Mouse (Mus musculus) C2C12 (cell line): ENCODE data around the gene Cdca3. TPM values are rescaled to one million over a fixed set of nuclear protein-coding genes. Genes with fewer than 3 reads are reported as not detected.
A peak's percentile ranks its signal among the peaks of the same experiment; 100 is the strongest.

Experiments used
- H3K27me3 ChIP-seq: one replicate; pipeline ENCODE4 v1.6.1; 2011; ENCODE audit not compliant: control insufficient read depth, insufficient read depth, insufficient read length
- H3K36me3 ChIP-seq: one replicate; pipeline ENCODE4 v1.6.1; 2011; ENCODE audit not compliant: control insufficient read depth, insufficient read depth
- H3K4me3 ChIP-seq: one replicate; pipeline ENCODE4 v1.5.1; 2011; ENCODE audit warnings: mild to moderate bottlenecking, control low read depth; ENCODE audit not compliant: poor library complexity, insufficient read depth, severe bottlenecking
- H3K79me2 ChIP-seq: one replicate; pipeline ENCODE4 v1.6.1; 2011; ENCODE audit not compliant: control insufficient read depth, insufficient read depth
- H3K79me3 ChIP-seq: one replicate; pipeline ENCODE4 v1.6.1; 2011; ENCODE audit warnings: low read depth, control low read depth
- H3ac ChIP-seq: one replicate; pipeline ENCODE3; 2011; ENCODE audit warnings: low read depth; ENCODE audit not compliant: control insufficient read depth, insufficient read length
- CEBPB ChIP-seq: IDR thresholded peaks from one replicate; pipeline ENCODE4 v1.6.1; 2011; ENCODE audit warnings: low read depth, mild to moderate bottlenecking, control low read depth, moderate library complexity
- CTCF ChIP-seq: IDR thresholded peaks from one replicate; pipeline ENCODE4 v1.5.1; 2011; ENCODE audit not compliant: control insufficient read depth, insufficient read depth, insufficient read length
- FOSL1 ChIP-seq: IDR thresholded peaks from one replicate; pipeline ENCODE4 v1.8.0; 2011; ENCODE audit warnings: mild to moderate bottlenecking, low read length; ENCODE audit not compliant: poor library complexity, insufficient read depth, severe bottlenecking
- MAX ChIP-seq: IDR thresholded peaks from one replicate; pipeline ENCODE4 v1.6.1; 2011; ENCODE audit warnings: mild to moderate bottlenecking, control low read depth
- MYOD1 ChIP-seq: IDR thresholded peaks from one replicate; pipeline ENCODE4 v1.6.1; 2011; ENCODE audit warnings: low read depth; ENCODE audit not compliant: control insufficient read depth, insufficient read length
- MYOG ChIP-seq: IDR thresholded peaks from one replicate; pipeline ENCODE4 v1.6.1; 2011; ENCODE audit not compliant: control insufficient read depth, insufficient read length; ENCODE audit errors: extremely low read depth
- USF1 ChIP-seq: IDR thresholded peaks from one replicate; pipeline ENCODE4 v1.6.1; 2011; ENCODE audit warnings: low read depth, mild to moderate bottlenecking, control low read depth, moderate library complexity
- polyA plus RNA-seq: library from polyadenylated mRNA; unstranded; fragments of >200 nt; fragmentation: generic; extraction: Trizol; gene quantifications from one replicate; pipeline ENCODE4 v1.2.1, GENCODE M21; 2012; ENCODE audit warnings: missing spikeins

Cdca3 gene
- polyA plus RNA-seq, 1 experiment: 69.9 TPM

GRCm38 (mm10) chr6:124811403-124811665, 18.0 kb upstream of the Cdca3 start:
- Histone ChIP-seq H3ac (no peak overlapping the region), H3K4me3 (no peak overlapping the region), H3K36me3 (peaks cover 46% of the 10 kb centered on the region), H3K27me3 (no peaks in the 10 kb centered on the region), H3K79me2 (peaks cover 38% of the 10 kb centered on the region), H3K79me3 (peaks cover 31% of the 10 kb centered on the region)
- TF ChIP-seq MAX (no peak), CTCF (no peak), MYOG (no peak), CEBPB (no peak), MYOD1 (no peak), USF1 (no peak), FOSL1 (no peak)

GRCm38 (mm10) chr6:124811701-124812560, 17.4 kb upstream of the Cdca3 start:
- Histone ChIP-seq H3K4me3 (peak overlapping the region; percentile 94), H3K79me2 (peaks cover 38% of the 10 kb centered on the region), H3K27me3 (no peaks in the 10 kb centered on the region), H3ac (no peak overlapping the region), H3K79me3 (peaks cover 31% of the 10 kb centered on the region), H3K36me3 (peaks cover 48% of the 10 kb centered on the region)
- TF ChIP-seq CEBPB (no peak), MAX (no peak), MYOD1 (no peak), CTCF (no peak), FOSL1 (no peak), MYOG (no peak), USF1 (no peak)

GRCm38 (mm10) chr6:124812848-124813247, 16.5 kb upstream of the Cdca3 start:
- Histone ChIP-seq H3K79me2 (peaks cover 38% of the 10 kb centered on the region), H3K27me3 (no peaks in the 10 kb centered on the region), H3K79me3 (peaks cover 31% of the 10 kb centered on the region), H3ac (peak overlapping the region; percentile 86), H3K36me3 (peaks cover 58% of the 10 kb centered on the region), H3K4me3 (peak overlapping the region; percentile 94)
- no peak for TF ChIP-seq MYOD1
- TF ChIP-seq MAX: no peak
- no peak for TF ChIP-seq USF1
- no peak for TF ChIP-seq CTCF
- no peak for TF ChIP-seq MYOG
- no peak for TF ChIP-seq CEBPB
- no peak for TF ChIP-seq FOSL1

GRCm38 (mm10) chr6:124813496-124813895, 15.9 kb upstream of the Cdca3 start:
- peaks cover 38% of the 10 kb centered on the region for H3K79me2 ChIP-seq

GRCm38 (mm10) chr6:124813933-124814332, 15.4 kb upstream of the Cdca3 start, which contains the start of gene Tpi1:
Gene Tpi1 (minus strand): TSS chr6:124814296.
- H3K36me3 ChIP-seq: peaks cover 68% of the 10 kb centered on the region
- H3K4me3 ChIP-seq: peak within 1 kb of the TSS; percentile 94
- H3ac ChIP-seq: peak within 1 kb of the TSS; percentile 86
- no peaks in the 10 kb centered on the region for H3K27me3 ChIP-seq
- H3K79me2 ChIP-seq: peaks cover 38% of the 10 kb centered on the region
- TF ChIP-seq FOSL1: no peak
- peaks cover 31% of the 10 kb centered on the region for H3K79me3 ChIP-seq

More at GRCm38 (mm10) chr6:124813496-124813895, 15.9 kb upstream of the Cdca3 start:
- no peaks in the 10 kb centered on the region for H3K27me3 ChIP-seq
- H3K79me3 ChIP-seq: peaks cover 31% of the 10 kb centered on the region
- peaks cover 64% of the 10 kb centered on the region for H3K36me3 ChIP-seq
- peak overlapping the region; percentile 94 for H3K4me3 ChIP-seq
- H3ac ChIP-seq: peak overlapping the region; percentile 86
- TF ChIP-seq MYOD1 (no peak), MAX (peak; percentile 17), USF1 (peak; percentile 28)

- Histone ChIP-seq H3K4me3 (no peak overlapping the region), H3K79me3 (peaks cover 30% of the 10 kb centered on the region), H3K36me3 (peaks cover 74% of the 10 kb centered on the region), H3ac (no peak overlapping the region), H3K79me2 (peaks cover 38% of the 10 kb centered on the region), H3K27me3 (no peaks in the 10 kb centered on the region)
- TF ChIP-seq MYOD1 (no peak), MAX (no peak), CEBPB (no peak), MYOG (no peak), USF1 (no peak), CTCF (no peak), FOSL1 (no peak)
These were observed 14.9 kb upstream of the Cdca3 start for GRCm38 (mm10) chr6:124814448-124814847.
